Mouse (Mus musculus) small intestine, adult 2 months (tissue): ENCODE data around the gene Arid3a. TPM values are rescaled to one million over a fixed set of nuclear protein-coding genes. Genes with fewer than 3 reads are reported as not detected.

Experiments
- H3K27ac ChIP-seq: fragments of 200-500 bp; 2 replicates; pipeline ENCODE4 v1.5.1; 2012; ENCODE audit warnings: low read depth, low read length, control low read depth, inconsistent platforms; ENCODE audit not compliant: insufficient read depth
- H3K27me3 ChIP-seq: fragments of 200-500 bp; 2 replicates; pipeline ENCODE4 v1.6.1; 2012; ENCODE audit warnings: mild to moderate bottlenecking, moderate library complexity, low read length, inconsistent platforms; ENCODE audit not compliant: control insufficient read depth, insufficient read depth
- H3K36me3 ChIP-seq: fragments of 200-500 bp; 2 replicates; pipeline ENCODE4 v1.6.1; 2012; ENCODE audit warnings: mild to moderate bottlenecking, low read length, control low read depth, inconsistent platforms; ENCODE audit not compliant: control insufficient read depth, insufficient read depth
- H3K4me1 ChIP-seq: fragments of 200-500 bp; 2 replicates; pipeline ENCODE4 v1.6.1; 2012; ENCODE audit warnings: low read length, inconsistent platforms, mixed read lengths; ENCODE audit not compliant: control insufficient read depth, insufficient read depth, insufficient read length
- H3K4me3 ChIP-seq: fragments of 200-500 bp; 2 replicates; pipeline ENCODE4 v1.5.1; 2012; ENCODE audit warnings: low read depth, mild to moderate bottlenecking, control low read depth, inconsistent platforms, low read length, moderate library complexity
- CTCF ChIP-seq: fragments of 200-500 bp; IDR thresholded peaks from 2 replicates; pipeline ENCODE4 v1.5.1; 2012; ENCODE audit warnings: low read depth, mild to moderate bottlenecking, control low read depth, inconsistent platforms, low read length, moderate library complexity, mixed read lengths; ENCODE audit not compliant: insufficient replicate concordance, insufficient read length; ENCODE audit errors: extremely low read depth
- POLR2A ChIP-seq: fragments of 200-500 bp; IDR thresholded peaks from 2 replicates; pipeline ENCODE4 v1.6.1; 2012; ENCODE audit warnings: low read depth, mild to moderate bottlenecking, control low read depth, inconsistent platforms, low read length, moderate library complexity
- WGBS: fragments of 180-500 bp; shearing (Covaris S2); methylation state at CpG from one replicate; pipeline ENCODE4 v1.1.7; 2018; 5-methylcytosine and 5-hydroxymethylcytosine counted together
- polyA plus RNA-seq: library from polyadenylated mRNA; depleted of rRNA; stranded (reverse); fragments of >200 nt; gene quantifications from 2 replicates; pipeline ENCODE4 v1.2.3, GENCODE M21; 2012

The Arid3a gene
- polyA plus RNA-seq, 1 experiment = 23.9 TPM

DNA sequence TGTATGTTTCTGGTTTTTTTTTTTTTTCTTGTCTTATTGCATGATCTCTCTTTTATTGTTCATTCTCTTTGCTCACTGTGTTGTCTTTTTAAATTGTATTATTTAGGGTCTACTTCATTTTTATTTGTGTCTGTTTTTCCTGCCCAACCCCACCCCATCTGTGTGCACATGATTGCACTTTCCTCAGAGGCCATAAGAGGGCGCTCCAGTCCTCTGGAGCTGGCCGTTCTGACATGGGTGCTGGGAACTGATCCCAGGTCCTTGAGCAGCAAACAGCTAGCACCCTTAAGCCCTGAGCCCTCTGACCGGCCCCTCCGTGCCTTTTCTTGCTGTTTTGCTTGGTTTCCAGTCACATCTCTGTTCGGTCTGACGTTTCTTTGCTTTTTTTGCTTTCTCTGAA lies 64.7 kb downstream of the Arid3a start:
- Histone ChIP-seq H3K4me3 (no peak overlapping the region), H3K27me3 (no peaks in the 10 kb centered on the region), H3K36me3 (peaks cover 8% of the 10 kb centered on the region; the same call in 1 of the 2 replicates), H3K27ac (no peak overlapping the region), H3K4me1 (peaks cover 14% of the 10 kb centered on the region)
- TF ChIP-seq CTCF = 0 out of 2 replicates have a peak, but pooled peaks have one; percentile 30
- no peak for TF ChIP-seq POLR2A
- WGBS = 91% methylated on average over 6 of the region's 6 CpGs

DNA sequence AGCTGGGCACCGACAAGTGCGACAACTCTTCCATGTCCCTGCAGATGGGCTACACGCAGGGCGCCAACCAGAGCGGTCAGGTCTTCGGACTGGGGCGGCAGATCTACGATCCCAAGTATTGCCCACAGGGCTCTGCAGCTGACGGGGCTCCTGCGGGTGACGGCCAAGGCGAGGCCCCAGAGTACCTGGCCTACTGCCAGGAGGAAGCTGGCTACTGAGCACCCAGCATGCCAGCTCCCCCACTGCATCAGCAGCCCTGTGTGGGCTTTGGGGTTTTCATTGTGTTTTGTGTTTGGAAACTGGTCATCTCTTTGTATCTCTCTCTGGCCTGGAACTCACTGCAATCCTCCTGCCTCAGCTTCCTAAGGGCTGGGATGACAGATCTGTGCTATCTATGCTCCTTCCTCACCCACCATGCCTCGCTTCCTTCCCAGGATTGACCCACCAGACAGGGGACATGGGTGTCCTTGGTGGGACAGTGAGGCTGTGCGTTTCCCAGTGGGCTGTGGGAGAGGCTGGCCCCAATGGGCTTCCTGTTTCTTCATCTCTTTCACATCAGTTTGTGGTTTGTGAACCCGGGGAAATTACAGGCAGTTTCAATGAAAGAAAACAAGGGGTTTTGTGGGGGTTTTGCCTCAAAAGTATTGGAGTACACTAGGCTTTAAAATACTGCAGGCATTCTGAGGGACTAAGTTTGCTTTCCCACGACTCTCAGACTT lies 67.7 kb downstream of the Arid3a start:
- H3K27ac ChIP-seq = peak overlapping the region; percentile 24; the same call in 1 of the 2 replicates

DNA sequence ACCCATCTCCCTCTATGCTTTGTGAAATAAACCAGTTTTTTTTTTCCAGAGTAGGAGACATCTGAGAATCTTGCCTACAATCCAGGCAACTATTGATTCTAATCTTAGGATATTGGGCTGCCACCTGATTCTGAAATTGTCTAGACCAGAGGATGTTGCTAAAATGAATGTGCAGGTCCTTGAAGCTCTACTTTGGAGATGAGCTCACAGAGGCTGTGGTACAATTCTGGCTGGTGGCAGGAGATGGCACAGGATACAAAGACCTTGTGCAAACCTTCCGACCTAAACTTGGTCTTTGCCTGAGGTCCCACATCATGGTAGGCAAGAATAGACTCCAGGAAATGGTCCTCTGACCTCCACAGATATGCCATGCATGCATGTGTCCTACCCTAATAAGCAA lies 68.8 kb downstream of the Arid3a start:
- Histone ChIP-seq H3K4me3 (no peak overlapping the region), H3K36me3 (peaks cover 9% of the 10 kb centered on the region; the same call in 1 of the 2 replicates), H3K27me3 (no peaks in the 10 kb centered on the region), H3K4me1 (peaks cover 16% of the 10 kb centered on the region), H3K27ac (no peak overlapping the region)
- TF ChIP-seq CTCF (no peak), POLR2A (no peak)
- WGBS = 68% methylated on average over 1 of the region's 1 CpGs

More for the DNA sequence above, 67.7 kb downstream of the Arid3a start:
- no peak for TF ChIP-seq CTCF
- no peak for TF ChIP-seq POLR2A
- H3K4me3 ChIP-seq = no peak overlapping the region
- peaks cover 8% of the 10 kb centered on the region; the same call in 1 of the 2 replicates for H3K36me3 ChIP-seq
- no peaks in the 10 kb centered on the region for H3K27me3 ChIP-seq
- WGBS = 36% methylated on average over 16 of the region's 16 CpGs
- peaks cover 16% of the 10 kb centered on the region for H3K4me1 ChIP-seq

DNA sequence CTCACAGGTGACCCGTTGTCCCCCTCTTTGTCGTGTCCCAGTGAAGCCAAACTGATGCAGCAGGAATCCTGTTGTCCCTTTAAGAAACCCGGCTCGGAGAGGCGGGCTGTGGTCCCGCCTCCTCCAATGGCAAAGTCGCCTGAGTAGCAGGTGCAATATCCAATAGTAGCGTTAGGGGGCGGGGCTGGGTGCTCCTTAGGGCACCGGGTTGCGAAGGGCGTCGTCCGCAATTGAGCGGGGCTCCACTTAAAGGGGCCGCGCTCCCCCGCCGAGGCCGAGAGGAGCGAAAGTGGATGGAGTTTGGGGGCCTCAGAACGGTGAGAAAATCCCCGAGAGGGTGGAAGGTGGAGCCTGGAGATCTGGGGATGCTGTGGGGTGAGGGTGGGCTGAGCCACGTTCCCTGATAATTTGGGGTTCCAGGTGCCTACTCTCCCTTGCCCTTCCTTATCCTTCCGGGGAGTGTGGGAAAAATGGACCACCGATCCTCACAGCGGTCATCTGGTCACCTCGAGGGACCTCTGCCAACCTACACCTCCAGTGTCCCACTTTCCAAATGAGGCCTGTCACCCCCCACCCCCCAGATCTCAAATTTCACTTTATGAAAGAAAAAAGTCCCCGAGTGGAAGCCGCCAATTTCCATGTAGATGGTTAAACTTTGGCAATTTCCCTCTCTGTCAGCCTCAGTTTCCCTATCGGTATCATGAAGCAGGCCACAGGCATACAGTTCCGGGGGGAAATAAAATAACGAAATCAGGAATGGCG lies 69.6 kb downstream of the Arid3a start, which contains the start of gene Abca7:
Abca7 (plus strand) TSS at position 223 of the 762 bp plus-strand sequence.
- H3K4me3 ChIP-seq = peak within 1 kb of the TSS; percentile 81
- H3K27me3 ChIP-seq = no peaks in the 10 kb centered on the region
- under 1% methylated on average over 34 of the region's 34 CpGs for WGBS
- peak within 1 kb of the TSS; percentile 42 for H3K27ac ChIP-seq
- no peak for TF ChIP-seq CTCF
- TF ChIP-seq POLR2A = no peak
- peaks cover 16% of the 10 kb centered on the region for H3K4me1 ChIP-seq
- H3K36me3 ChIP-seq = peaks cover 10% of the 10 kb centered on the region; the same call in 1 of the 2 replicates

- Histone ChIP-seq H3K36me3 (peaks cover 10% of the 10 kb centered on the region; the same call in 1 of the 2 replicates), H3K27me3 (no peaks in the 10 kb centered on the region), H3K4me1 (peaks cover 16% of the 10 kb centered on the region), H3K27ac (peak overlapping the region; percentile 42; the same call in 1 of the 2 replicates), H3K4me3 (peak overlapping the region; percentile 81)
- TF ChIP-seq CTCF = no peak
- TF ChIP-seq POLR2A = peak; percentile 37; the same call in 1 of the 2 replicates
- 2% methylated on average over 35 of the region's 35 CpGs for WGBS
Measured at GRCm38 (mm10) chr10:79997034-79997760, 70.4 kb downstream of the Arid3a start.

DNA sequence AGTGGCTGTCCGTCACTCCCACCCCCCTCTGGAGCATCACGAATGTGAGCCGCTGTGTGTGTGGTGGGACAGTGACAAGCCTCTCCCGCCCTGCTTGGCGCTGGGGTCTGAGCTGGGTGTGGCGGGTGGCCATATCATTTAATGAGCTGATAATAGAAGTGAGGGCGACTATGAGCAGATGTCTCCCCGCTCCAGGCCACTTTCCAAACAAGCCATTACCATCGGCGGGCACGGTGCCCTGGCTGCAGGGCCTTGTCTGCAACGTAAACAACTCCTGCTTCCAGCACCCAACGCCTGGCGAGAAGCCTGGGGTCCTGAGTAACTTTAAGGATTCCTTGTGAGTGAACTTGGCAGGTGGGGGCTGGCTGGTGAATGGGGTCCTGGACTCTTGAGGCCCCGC lies 71.0 kb downstream of the Arid3a start:
- Histone ChIP-seq H3K36me3 (peaks cover 7% of the 10 kb centered on the region; the same call in 1 of the 2 replicates), H3K4me3 (peak overlapping the region; percentile 81), H3K4me1 (peaks cover 16% of the 10 kb centered on the region), H3K27me3 (no peaks in the 10 kb centered on the region), H3K27ac (no peak overlapping the region)
- no peak for TF ChIP-seq CTCF
- TF ChIP-seq POLR2A = no peak
- 17% methylated on average over 15 of the region's 15 CpGs for WGBS
